Mouse (Mus musculus) erythroblast, adult 5-6 weeks (primary cell): ENCODE measurements around the gene 1700007K13Rik. TPM values are rescaled to one million over a fixed set of nuclear protein-coding genes. Genes with fewer than 3 reads are reported as not detected.

Source experiments
- ATAC-seq: replicated peaks from 2 replicates; pipeline ENCODE4 v1.8.0; 2016; ENCODE audit warnings: moderate number of reproducible peaks, mild to moderate bottlenecking, moderate TSS enrichment, inconsistent platforms; ENCODE audit not compliant: poor library complexity, low FRiP score, severe bottlenecking
- total RNA-seq, 2 experiments: library from RNA; stranded (forward) in 1 of 2; stranded (reverse) in 1 of 2; fragments of 150-400 nt in 1 of 2; fragments of 200-764, 138-1000 nt in 1 of 2; gene quantifications; 2 replicates each; pipeline versions ENCODE4 v1.2.3 to v1.2.4; 2015 to 2017; ENCODE audit warnings: low replicate concordance in 2 of 2

1700007K13Rik gene
- total RNA-seq, 2 experiments from 2014 or later, result not detected

DNA sequence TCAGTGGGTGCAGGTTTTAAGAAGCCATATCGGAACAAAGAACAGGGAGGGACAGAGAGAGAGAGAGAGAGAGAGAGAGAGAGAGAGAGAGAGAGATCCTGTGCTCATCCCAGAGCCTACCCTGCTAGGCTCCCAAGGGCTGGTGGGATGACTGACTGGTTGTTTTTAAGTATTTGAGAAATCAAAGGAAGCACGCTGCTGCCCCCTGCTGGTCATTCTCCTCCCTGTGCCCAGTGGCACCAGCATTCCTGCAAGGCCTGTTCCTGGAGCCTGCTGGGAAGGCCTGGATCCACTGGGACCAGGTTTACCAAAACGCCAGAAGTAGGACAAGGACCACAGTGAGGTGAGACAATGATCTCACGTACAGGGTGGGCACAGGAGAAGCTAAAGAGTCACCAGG is 46.2 kb downstream of the 1700007K13Rik start:
- 0 out of 2 replicates have a peak, but pooled peaks have one; percentile 34 for ATAC-seq

DNA sequence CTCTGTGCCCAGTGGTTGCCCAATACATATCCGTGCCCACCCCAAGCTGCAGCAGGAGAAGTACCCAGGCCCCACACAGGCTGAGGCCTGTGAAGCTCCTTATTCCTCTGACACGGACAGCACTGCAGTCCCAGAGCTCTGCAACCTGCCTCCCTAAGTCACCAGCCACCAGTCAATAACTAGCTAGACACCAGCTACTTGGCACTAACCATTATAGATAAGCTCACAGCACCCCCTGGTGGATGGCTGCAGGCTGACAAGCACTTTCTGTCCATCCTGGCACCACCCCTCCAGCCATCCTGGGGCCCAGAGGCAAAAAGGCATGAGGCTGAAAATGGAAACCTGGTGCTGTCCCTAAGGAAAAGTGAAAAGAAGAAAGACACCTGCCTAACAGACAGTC is 48.1 kb downstream of the 1700007K13Rik start:
- ATAC-seq, result peak; percentile 67

DNA sequence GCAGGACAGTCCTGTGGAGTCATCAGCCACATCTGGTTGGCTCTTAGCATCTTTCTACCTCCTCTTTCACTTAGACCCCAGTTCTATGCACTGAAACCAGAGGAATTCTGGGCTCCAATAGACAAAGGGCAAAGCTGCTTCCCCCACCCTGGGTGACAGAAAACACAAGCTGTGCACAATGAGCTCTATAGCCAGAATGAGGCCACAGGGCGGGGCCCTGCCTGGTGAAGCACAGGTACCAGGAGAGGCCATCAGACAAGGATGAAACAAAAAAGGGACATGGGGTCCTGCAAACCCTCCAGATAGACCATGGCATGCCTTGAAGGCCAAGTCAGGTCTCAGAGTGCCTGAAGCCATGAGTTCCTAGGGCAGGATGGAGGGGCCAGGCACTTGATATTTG is 49.6 kb downstream of the 1700007K13Rik start:
- no peak for ATAC-seq

DNA sequence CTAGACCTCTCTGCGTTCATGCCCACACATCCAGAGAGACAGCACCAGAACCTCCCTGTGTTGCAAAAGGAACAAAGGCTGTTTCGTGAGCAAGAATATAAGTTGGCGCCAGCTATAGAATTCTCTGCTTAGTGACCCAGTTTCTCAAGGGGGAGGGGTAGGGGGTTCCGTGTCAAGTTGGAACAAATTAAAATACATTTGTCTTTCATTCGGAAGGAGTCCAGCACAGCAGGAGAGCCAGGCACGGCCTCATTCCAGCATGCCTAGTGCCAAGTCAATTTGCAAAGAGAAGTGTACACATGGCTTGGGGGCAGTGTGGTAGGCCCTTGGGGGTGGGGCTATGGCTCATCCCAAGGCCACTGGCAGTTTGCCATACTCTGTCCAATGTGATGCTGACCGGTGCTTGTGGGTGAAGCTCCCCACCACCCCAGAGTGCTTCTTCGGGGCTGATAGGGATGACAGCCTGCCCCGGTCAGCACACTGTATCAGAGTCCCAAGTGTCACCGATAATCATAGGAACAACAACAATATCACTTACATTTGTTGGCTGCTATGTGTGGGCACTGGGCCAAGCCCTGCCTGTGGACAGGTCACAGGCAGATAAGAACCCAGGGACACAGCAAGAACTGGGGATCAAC is 50.6 kb downstream of the 1700007K13Rik start:
- ATAC-seq, result no peak

DNA sequence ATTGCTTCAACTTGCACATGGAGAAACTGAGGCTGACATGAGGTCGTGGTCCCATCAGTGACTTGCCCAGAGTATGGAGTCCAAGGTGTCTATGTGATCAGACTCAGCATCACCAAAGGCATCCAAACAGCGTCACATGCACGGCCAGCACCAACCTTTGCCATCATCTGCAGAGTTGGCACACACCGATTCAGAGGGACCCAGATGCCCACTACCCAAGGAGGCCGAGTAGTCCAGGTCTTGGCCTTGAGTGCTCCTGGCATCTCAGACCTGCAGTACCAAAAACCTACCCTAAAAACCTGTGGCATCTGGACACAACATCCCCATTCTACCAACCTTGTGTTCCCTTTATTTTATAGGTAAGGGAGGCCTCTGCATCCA is 51.4 kb downstream of the 1700007K13Rik start:
- ATAC-seq, result no peak

DNA sequence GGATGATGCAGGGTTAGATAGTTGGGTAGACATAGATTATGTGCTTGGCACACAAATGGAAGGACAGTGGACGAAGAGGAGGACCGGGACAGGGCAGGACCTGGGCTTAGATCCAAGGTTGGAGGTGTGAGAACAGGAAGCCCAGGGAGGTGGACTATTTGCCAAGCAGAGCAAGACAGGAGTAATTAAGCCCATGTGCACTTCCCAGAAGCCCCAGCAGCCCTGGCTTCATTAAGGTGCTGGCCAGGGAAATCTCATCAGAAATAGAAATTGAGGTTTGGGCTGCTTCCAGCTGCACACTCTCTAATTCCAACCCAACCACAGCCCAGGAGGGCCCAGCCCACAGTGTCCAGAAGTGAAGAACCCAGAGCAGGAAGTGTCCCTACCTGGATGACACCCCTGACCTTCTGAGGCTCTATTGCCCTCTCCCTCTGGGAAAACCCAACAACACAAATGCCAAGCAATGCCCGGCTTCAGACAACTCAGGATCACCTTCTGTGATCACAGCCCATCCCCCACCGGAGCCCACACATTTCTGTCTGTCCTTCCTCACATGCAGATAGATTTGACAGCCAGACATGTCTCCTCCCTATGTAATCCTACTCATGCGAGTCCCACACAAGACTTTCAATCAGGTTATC is 51.9 kb downstream of the 1700007K13Rik start:
- ATAC-seq, result no peak

DNA sequence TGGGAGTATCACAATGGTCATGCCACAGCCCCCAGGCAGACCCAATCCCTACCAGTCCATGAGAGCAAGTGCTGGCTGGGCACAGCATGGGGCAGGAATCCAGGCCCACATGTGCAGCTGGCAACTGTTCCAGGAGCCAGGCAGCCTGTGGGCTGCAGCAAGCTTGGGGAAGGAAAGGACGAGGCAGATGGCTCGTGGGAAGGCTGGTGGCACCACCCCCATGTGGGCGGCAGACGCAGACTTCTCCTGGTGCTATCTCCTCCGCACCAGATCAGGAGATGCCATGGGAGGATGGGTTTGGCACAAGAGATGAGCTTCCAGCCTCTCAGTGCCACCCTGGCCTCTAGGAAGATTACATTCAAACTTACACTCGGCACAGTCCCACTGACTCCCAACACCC is 53.2 kb downstream of the 1700007K13Rik start:
- ATAC-seq, result no peak

Other genes starting within 250 kb of the 1700007K13Rik start
- not detected in 2 replicates for gene Ppp1r26, start 19.5 kb downstream of the 1700007K13Rik start, total RNA-seq (2015; ENCODE audit: low replicate concordance)
- 0.28 TPM in 1 of 2 replicates, not detected in the other for gene Ppp1r26, start 19.5 kb downstream of the 1700007K13Rik start, total RNA-seq (2017; ENCODE audit: low replicate concordance)
- gene Mrps2, start 1.7 kb upstream of the 1700007K13Rik start, total RNA-seq (2015; ENCODE audit: low replicate concordance), result 8.2 and 16.9 TPM in 2 replicates
- 3.2 and 7.5 TPM in 2 replicates for gene Mrps2, start 1.7 kb upstream of the 1700007K13Rik start, total RNA-seq (2017; ENCODE audit: low replicate concordance)
- not detected in 2 replicates for gene Gbgt1, start 30.6 kb upstream of the 1700007K13Rik start, total RNA-seq (2015; ENCODE audit: low replicate concordance)
- gene Gbgt1, start 30.6 kb upstream of the 1700007K13Rik start, total RNA-seq (2017; ENCODE audit: low replicate concordance), result not detected in 2 replicates
- gene Gm10134, start 39.8 kb upstream of the 1700007K13Rik start, total RNA-seq (2015; ENCODE audit: low replicate concordance), result 5.9 TPM in 1 of 2 replicates, not detected in the other
- not detected in 2 replicates for gene Gm10134, start 39.8 kb upstream of the 1700007K13Rik start, total RNA-seq (2017; ENCODE audit: low replicate concordance)
- 1.5 TPM in 1 of 2 replicates, not detected in the other for gene Ralgds, start 46.8 kb upstream of the 1700007K13Rik start, total RNA-seq (2015; ENCODE audit: low replicate concordance)
- 0.28 and 4.2 TPM in 2 replicates for gene Ralgds, start 46.8 kb upstream of the 1700007K13Rik start, total RNA-seq (2017; ENCODE audit: low replicate concordance)
- gene Cel, start 97.1 kb upstream of the 1700007K13Rik start, total RNA-seq (2015; ENCODE audit: low replicate concordance), result not detected in 2 replicates
- gene Cel, start 97.1 kb upstream of the 1700007K13Rik start, total RNA-seq (2017; ENCODE audit: low replicate concordance), result not detected in 2 replicates
- 4.0 and 6.3 TPM in 2 replicates for gene Gtf3c5, start 117.4 kb upstream of the 1700007K13Rik start, total RNA-seq (2015; ENCODE audit: low replicate concordance)
- gene Gtf3c5, start 117.4 kb upstream of the 1700007K13Rik start, total RNA-seq (2017; ENCODE audit: low replicate concordance), result 2.8 and 2.9 TPM in 2 replicates
- gene Gfi1b, start 155.7 kb upstream of the 1700007K13Rik start, total RNA-seq (2015; ENCODE audit: low replicate concordance), result 45.9 and 46.2 TPM in 2 replicates
- 26.5 and 53.9 TPM in 2 replicates for gene Gfi1b, start 155.7 kb upstream of the 1700007K13Rik start, total RNA-seq (2017; ENCODE audit: low replicate concordance)
- 26.3 and 27.9 TPM in 2 replicates for gene Tsc1, start 174.9 kb upstream of the 1700007K13Rik start, total RNA-seq (2015; ENCODE audit: low replicate concordance)
- gene Tsc1, start 174.9 kb upstream of the 1700007K13Rik start, total RNA-seq (2017; ENCODE audit: low replicate concordance), result 31.6 and 53.1 TPM in 2 replicates
- gene Spaca9, start 233.4 kb upstream of the 1700007K13Rik start, total RNA-seq (2015; ENCODE audit: low replicate concordance), result not detected in 2 replicates
- 0.85 TPM in 1 of 2 replicates, not detected in the other for gene Spaca9, start 233.4 kb upstream of the 1700007K13Rik start, total RNA-seq (2017; ENCODE audit: low replicate concordance)
- not detected in 2 replicates for gene Ak8, start 233.8 kb upstream of the 1700007K13Rik start, total RNA-seq (2015; ENCODE audit: low replicate concordance)
- not detected in 2 replicates for gene Ak8, start 233.8 kb upstream of the 1700007K13Rik start, total RNA-seq (2017; ENCODE audit: low replicate concordance)